Mouse (Mus musculus): ENCODE results near the gene S100g. TPM values are rescaled to one million over a fixed set of nuclear protein-coding genes. Genes with fewer than 3 reads are reported as not detected.
A peak's percentile ranks its signal among the peaks of the same experiment; 100 is the strongest.

S100g gene
- total and polyA plus RNA-seq, 3 experiments, result not detected

DNA sequence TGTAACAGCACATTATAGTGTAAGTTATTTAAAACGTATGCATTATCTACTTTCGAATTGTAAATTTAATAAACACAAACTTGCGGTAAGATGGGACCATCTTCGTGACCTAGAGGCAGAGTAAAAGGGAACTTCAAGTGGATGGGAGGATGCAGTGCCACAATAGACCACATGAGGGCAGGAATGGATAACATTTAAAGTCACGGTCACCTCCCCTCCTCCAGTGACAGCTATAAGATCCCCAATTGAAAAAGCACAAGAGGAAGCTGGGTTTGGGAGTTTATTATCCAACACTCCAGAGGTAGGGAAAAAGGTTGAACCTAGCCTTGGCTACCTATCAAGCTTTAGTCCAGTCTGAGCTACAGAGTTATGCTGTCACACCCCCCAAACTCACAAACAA, 48.7 kb downstream of the S100g start:
- WGBS, result 28% methylated on average over 5 of the region's 5 CpGs
- no peak overlapping the region for H3K4me3 ChIP-seq
- intact Hi-C loops (cut with DNase I), result loop anchor here (2.0 to 10.0 kb wide), 2 partner anchors 1151 to 1269 kb away; no protein-coding TSS in a partner anchor
- DNase-seq, result peak; percentile 21 to 56
- TF ChIP-seq CTCF (IDR thresholded peaks at IDR 0.05) (peak; percentile 78), EP300 (IDR thresholded peaks at IDR 0.05; ENCODE audit: insufficient read depth, low read depth, low read length) (no peak), POLR2A (IDR thresholded peaks at IDR 0.05; ENCODE audit: insufficient read depth, low read depth, low read length) (no peak)
- no peaks in the 10 kb centered on the region for H3K79me2 ChIP-seq (replicated peaks; ENCODE audit: control insufficient read depth, insufficient read depth, low read length)
- H3K27me3 ChIP-seq (ENCODE audit: control insufficient read depth, insufficient read depth, low read length), result no peaks in the 10 kb centered on the region
- H3K36me3 ChIP-seq (ENCODE audit: control insufficient read depth, insufficient read depth, low read length), result no peaks in the 10 kb centered on the region
- H3K9ac ChIP-seq (ENCODE audit: low read depth, low read length), result no peak overlapping the region
- H3K4me1 ChIP-seq (ENCODE audit: control insufficient read depth, insufficient read depth, low read length), result no peaks in the 10 kb centered on the region
- H3K27ac ChIP-seq, result no peak overlapping the region

- Histone ChIP-seq H3K27me3 (ENCODE audit: control insufficient read depth, insufficient read depth, low read length) (no peaks in the 10 kb centered on the region), H3K79me2 (replicated peaks; ENCODE audit: control insufficient read depth, insufficient read depth, low read length) (no peaks in the 10 kb centered on the region), H3K4me1 (ENCODE audit: control insufficient read depth, insufficient read depth, low read length) (no peaks in the 10 kb centered on the region), H3K9ac (ENCODE audit: low read depth, low read length) (no peak overlapping the region), H3K27ac (no peak overlapping the region), H3K36me3 (ENCODE audit: control insufficient read depth, insufficient read depth, low read length) (no peaks in the 10 kb centered on the region), H3K4me3 (no peak overlapping the region)
- no peak for DNase-seq
- 92% methylated on average over 3 of the region's 3 CpGs for WGBS
- intact Hi-C loops (cut with DNase I), result loop anchor here (2.0 to 10.0 kb wide), 2 partner anchors 1153 to 1271 kb away; no protein-coding TSS in a partner anchor
- no peak for TF ChIP-seq EP300 (IDR thresholded peaks at IDR 0.05; ENCODE audit: insufficient read depth, low read depth, low read length)
- TF ChIP-seq POLR2A (IDR thresholded peaks at IDR 0.05; ENCODE audit: insufficient read depth, low read depth, low read length), result no peak
- no peak for TF ChIP-seq CTCF (IDR thresholded peaks at IDR 0.05)
Measured at GRCm38 (mm10) chrX:162913651-162914050, 50.7 kb downstream of the S100g start.

Other genes with a start within 250 kb of the S100g start
- gene Rbbp7, start 204.2 kb downstream of the S100g start, total RNA-seq (2021), result 100 to 1,000 TPM; 134 to 153 TPM
- gene Rbbp7, start 204.2 kb downstream of the S100g start, polyA plus RNA-seq (2012; rRNA removed), result 80.6 and 153 TPM in 2 replicates
- 1 to 10 TPM; 6.9 to 8.1 TPM for gene Txlng, start 135.1 kb downstream of the S100g start, total RNA-seq (2021)
- 2.8 and 5.9 TPM in 2 replicates for gene Txlng, start 135.1 kb downstream of the S100g start, polyA plus RNA-seq (2012; rRNA removed)
- gene Syap1, start 76.2 kb downstream of the S100g start, total RNA-seq (2021), result 10 to 100 TPM; 26.5 to 27.0 TPM
- gene Syap1, start 76.2 kb downstream of the S100g start, polyA plus RNA-seq (2012; rRNA removed), result 7.2 and 13.8 TPM in 2 replicates
- 10 to 100 TPM; 12.4 to 16.4 TPM for gene Ctps2, start 63.4 kb downstream of the S100g start, total RNA-seq (2021)
- gene Ctps2, start 63.4 kb downstream of the S100g start, polyA plus RNA-seq (2012; rRNA removed), result 7.2 and 10.8 TPM in 2 replicates

All from heart, adult 2 months (tissue).